Mouse (Mus musculus) hematopoietic stem cell, adult 5-6 weeks (primary cell): ENCODE results near the gene Serpinb1a. TPM values are rescaled to one million over a fixed set of nuclear protein-coding genes. Genes with fewer than 3 reads are reported as not detected.
"Not testable (repeated sequence)": the region's sequence is repeated elsewhere in the genome, so short reads cannot be mapped to it uniquely, and the experiment has no call there.

Source experiments
- ATAC-seq, 2 experiments: fragments of 125-278 bp in 1 of 2; replicated peaks in 1 of 2; 2 replicates each; pipeline ENCODE4 v1.8.0; 2016 to 2017; ENCODE audit warnings: inconsistent platforms in 2 of 2, mild to moderate bottlenecking in 2 of 2, moderate number of reproducible peaks in 2 of 2, low read depth in 1 of 2, moderate TSS enrichment in 1 of 2; ENCODE audit not compliant: low FRiP score in 2 of 2, poor library complexity in 2 of 2, severe bottlenecking in 2 of 2, insufficient read depth in 1 of 2, low TSS enrichment in 1 of 2
- total RNA-seq: library from RNA; stranded (forward); fragments of 172-1452, 232-1000 nt; gene quantifications from 2 replicates; pipeline ENCODE4 v1.2.3, GENCODE M21; 2017

Serpinb1a gene
- total RNA-seq: 253 and 288 TPM in 2 replicates

- peak; percentile 83 to 88 for ATAC-seq
Observed at GRCm38 (mm10) chr13:32850668-32851404, at the start of gene Serpinb1a. Gene Serpinb1a (minus strand): TSS chr13:32851185.

GRCm38 (mm10) chr13:32900639-32901038 lies 49.7 kb upstream of the Serpinb1a start:
- peak; percentile 74 to 83 for ATAC-seq

DNA sequence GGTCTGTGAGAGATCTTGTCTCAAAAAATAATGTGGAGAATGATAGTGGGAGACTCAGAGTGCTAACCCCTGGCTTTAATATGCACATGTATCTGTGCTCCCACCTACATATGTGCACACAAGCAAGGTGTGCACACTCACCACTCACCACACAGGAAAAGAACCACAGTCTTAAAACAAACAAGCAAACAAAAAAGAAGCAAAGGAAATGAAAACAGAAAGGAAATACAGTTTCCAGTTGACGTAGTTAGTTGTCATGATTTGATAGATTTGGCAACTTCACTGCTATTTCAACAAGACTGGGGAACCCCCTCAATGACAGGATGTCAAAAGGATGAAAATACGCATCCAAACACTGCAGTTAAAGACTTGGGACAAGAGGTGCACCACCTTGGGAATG lies 48.1 kb upstream of the Serpinb1a start:
- not testable (repeated sequence) for ATAC-seq

DNA sequence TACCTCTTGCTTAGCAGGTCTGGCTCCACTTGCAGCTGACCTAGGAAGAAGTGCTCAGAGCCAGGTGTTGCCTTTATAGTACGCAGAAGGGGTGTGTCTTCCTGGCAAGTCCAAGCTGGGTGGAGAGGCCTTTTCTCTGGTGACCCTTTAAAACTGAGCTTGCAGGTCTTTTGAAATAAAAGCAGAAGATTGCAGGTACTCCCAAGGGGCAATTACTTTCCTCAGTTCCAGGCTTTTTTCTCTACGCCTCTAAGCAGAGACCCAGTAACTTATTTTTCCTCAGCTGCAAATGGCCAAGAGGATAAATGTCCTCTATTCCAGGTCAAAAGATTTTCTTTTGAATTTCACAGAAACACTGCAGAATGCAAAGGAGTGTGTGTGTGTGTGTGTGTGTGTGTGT lies 47.1 kb upstream of the Serpinb1a start, which contains the start of gene Serpinb1c:
TSS of gene Serpinb1c (minus strand) at position 101 of the 400 bp plus-strand sequence.
- ATAC-seq: no peak

DNA sequence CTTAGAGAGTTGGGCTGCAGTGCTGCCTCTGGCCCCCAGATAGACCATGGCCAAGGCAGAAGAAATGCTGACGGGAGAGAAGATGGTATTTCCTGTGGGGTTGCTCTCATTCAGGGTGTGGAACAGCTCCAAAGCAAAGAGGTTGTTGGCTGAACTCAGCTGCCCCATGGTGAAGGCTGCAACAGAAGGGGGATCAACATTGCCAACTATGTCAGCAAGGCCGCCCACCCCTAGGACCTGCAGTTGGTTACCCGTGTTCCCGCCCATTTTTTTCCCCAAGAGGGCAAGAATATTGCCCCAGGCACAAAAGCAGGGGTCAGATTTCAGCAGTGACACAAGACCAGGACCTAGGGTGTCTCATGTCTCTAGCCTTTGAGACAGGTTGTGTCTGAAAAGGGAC lies 45.9 kb upstream of the Serpinb1a start:
- ATAC-seq: no peak

DNA sequence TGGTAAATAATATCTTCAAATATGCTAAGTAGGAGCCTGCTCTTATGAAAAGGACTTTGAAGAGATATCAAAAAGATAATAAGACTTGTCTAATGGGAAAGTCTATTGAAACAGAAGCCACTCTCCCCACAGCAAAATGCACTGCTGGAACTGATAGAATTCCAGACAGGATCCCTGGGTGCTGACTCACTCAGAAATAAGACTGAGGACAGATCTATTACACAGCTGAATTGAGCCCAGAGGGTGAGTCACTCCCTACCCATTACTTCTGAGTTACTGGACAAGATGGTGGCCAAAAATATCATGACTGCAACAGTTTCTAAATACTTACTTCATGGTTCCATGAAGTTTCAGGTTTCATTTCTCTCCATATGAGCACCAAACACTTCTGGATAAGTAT lies 33.8 kb upstream of the Serpinb1a start:
- ATAC-seq: no peak

- ATAC-seq: no peak; a peak in 1 of 4 replicates
Observed at GRCm38 (mm10) chr13:32873862-32874261, 22.9 kb upstream of the Serpinb1a start.

DNA sequence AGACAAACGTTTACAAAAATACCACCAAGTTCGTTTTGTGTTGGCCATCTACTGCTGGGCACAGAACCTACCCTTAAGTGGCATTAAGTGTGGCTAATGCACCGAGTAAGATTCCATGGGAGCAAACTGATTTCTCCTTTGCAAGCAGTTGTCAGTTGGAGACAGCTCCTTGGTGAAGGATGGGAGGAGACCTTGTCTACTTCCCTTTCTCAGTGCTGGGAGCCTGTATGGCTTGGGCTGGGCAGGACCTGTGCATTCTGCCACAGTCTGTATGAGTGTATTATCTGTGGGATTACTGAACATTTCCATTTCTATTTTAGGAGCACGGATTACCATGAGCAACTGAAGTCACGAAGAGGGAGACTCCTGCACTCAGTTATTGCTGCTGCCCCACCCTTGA lies 17.9 kb upstream of the Serpinb1a start:
- ATAC-seq: no peak; a peak in 1 of 4 replicates

DNA sequence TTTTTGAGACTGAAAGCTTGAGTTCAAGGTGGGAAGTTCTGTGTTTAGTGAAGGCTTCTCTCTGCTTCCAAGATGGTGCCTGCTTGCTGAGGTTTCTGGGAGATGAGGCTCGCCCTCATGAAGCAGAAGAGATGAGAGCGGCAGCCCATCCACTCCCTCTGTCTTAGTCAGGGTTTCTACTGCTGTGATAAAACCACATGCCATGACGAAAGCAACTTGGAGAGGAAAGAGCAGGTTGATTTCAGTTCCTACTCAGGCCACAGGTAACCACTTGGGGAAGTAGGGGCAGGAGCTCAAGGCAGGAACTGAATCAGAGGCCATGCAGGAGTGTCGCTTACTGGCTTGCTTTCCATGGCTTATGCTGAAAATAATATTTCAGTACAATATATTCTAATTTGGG lies 17.2 kb upstream of the Serpinb1a start:
- peak; percentile 26 to 29; a peak in 2 of 4 replicates for ATAC-seq

- ATAC-seq: no peak
Observed at GRCm38 (mm10) chr13:32867030-32867429, 16.0 kb upstream of the Serpinb1a start.

GRCm38 (mm10) chr13:32866484-32866883 lies 15.5 kb upstream of the Serpinb1a start:
- peak; percentile 84 to 88 for ATAC-seq

DNA sequence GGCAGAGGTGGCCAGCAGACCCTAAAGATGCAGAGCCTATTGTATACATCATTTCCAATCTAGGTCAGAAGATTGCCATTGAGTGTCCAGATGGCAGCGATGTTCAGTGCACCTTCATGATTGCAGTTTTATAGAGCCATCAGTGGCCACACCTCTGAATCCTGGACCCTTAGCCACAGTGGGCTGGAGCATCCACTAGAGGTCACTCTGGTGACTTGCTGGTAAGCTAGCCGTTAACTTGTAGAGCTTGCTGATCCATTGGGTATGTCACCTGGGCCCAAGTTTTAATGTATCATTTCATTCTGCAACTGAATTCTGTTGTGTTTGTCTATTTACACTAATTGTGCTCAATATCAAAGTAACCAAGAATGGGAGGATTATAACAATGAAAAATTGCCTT lies 14.6 kb upstream of the Serpinb1a start:
- no peak for ATAC-seq

- ATAC-seq: not testable (repeated sequence)
Observed at GRCm38 (mm10) chr13:32864529-32864928, 13.5 kb upstream of the Serpinb1a start.

DNA sequence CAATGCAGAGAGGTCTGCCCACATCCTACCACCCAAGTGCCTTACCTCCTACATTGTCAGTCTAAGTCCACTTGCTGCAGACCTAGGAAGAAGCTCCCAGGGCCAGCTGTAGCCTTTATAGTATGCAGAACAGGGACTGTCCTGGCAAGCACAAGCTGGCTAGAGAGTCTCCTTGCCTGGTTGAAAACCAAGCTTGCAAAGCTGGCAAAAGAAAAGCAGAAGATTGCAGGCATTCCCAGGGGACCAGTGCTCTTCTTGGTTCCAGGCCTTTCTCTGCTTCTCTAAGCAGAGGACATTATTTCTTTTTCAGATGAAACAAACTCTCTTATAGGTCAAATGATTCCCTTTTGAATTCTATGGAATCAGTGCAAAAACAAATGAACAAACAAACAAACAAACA lies 12.5 kb upstream of the Serpinb1a start:
- ATAC-seq: no peak

DNA sequence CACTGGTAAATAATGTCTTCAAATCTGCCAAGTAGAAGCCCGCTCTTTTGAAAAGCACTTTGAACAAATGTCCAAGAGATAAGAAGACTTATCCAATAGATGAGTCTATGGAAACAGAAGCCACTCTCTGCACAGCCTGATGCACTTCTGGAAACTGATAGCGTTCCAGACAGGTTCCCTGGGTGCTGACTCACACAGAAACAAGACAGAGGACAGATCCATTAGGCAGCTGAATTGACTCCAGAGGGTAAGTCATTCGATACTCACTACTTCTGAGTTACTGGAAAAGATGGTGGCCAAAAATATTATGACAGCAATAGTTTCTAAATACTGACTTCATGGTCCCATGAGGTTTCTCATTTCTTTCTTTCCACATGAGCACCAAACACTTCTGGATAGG lies 9.8 kb upstream of the Serpinb1a start:
- no peak for ATAC-seq

DNA sequence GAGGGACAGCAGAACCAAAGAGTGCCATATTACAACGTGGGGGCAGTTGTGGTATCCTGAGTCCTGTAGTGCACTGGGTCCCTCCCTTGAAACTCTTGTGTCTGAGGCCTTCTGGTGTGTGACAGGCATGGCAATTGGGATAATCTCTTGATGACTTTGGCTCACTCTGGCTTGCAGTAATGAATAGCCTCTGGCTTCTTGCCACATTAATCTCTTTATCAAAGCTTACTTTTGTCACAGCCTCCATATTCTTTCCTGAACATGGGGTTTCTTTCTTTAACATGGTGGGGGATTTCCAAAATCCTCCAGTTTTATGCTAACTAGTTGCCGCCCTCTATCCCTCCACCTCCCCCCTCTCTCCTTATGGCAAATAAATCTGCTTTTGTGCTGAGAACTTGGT lies 2.1 kb upstream of the Serpinb1a start:
- ATAC-seq: no peak

GRCm38 (mm10) chr13:32852539-32852938 lies 1.6 kb upstream of the Serpinb1a start:
- ATAC-seq: no peak

- peak; percentile 43 to 58; a peak in 1 of 4 replicates for ATAC-seq
Observed at GRCm38 (mm10) chr13:32851967-32852366, 982 bp upstream of the Serpinb1a start.

- no peak for ATAC-seq
Observed at GRCm38 (mm10) chr13:32850156-32850555, 829 bp downstream of the Serpinb1a start.
